Mouse (Mus musculus) MEL (cell line): ENCODE data around the gene Met. TPM values are rescaled to one million over a fixed set of nuclear protein-coding genes. Genes with fewer than 3 reads are reported as not detected.

Experiments used
- DNase-seq: peaks from one replicate; pipeline ENCODE4 v3.0.0; 2011; ENCODE audit warnings: low read depth, low spot score
- H3K27ac ChIP-seq: 2 replicates; pipeline ENCODE4 v1.5.1; 2012; ENCODE audit warnings: low read depth, mild to moderate bottlenecking, control low read depth, low read length, moderate library complexity; ENCODE audit not compliant: control insufficient read depth
- H3K27me3 ChIP-seq, 2 experiments: fragments of 150-350 bp in 1 of 2; sonication (generic) in 1 of 2; 2 replicates each; pipeline ENCODE4 v1.6.1; 2012; ENCODE audit warnings: low read length in 2 of 2, mild to moderate bottlenecking in 2 of 2, improper control_type of control experiment in 1 of 2, moderate library complexity in 1 of 2; ENCODE audit not compliant: insufficient read depth in 2 of 2, control insufficient read depth in 1 of 2
- H3K36me3 ChIP-seq, 2 experiments: 2 replicates each; pipeline ENCODE4 v1.6.1; 2012 to 2014; ENCODE audit warnings: low read length in 2 of 2, improper control_type of control experiment in 1 of 2, inconsistent platforms in 1 of 2, mild to moderate bottlenecking in 1 of 2; ENCODE audit not compliant: insufficient read depth in 2 of 2, control insufficient read depth in 1 of 2
- H3K4me1 ChIP-seq, 2 experiments: fragments of 150-350 bp in 1 of 2; sonication (generic) in 1 of 2; 2 replicates each; pipeline ENCODE4 v1.6.1; 2012; ENCODE audit warnings: low read length in 2 of 2, improper control_type of control experiment in 1 of 2, mild to moderate bottlenecking in 1 of 2; ENCODE audit not compliant: insufficient read depth in 2 of 2, control insufficient read depth in 1 of 2
- H3K4me3 ChIP-seq, 2 experiments: fragments of 150-350 bp in 1 of 2; sonication (generic) in 1 of 2; 2 replicates each; pipeline ENCODE4 v1.5.1; 2012; ENCODE audit warnings: low read depth in 2 of 2, low read length in 2 of 2, mild to moderate bottlenecking in 2 of 2, moderate library complexity in 2 of 2, control low read depth in 1 of 2, improper control_type of control experiment in 1 of 2; ENCODE audit not compliant: control insufficient read depth in 1 of 2, insufficient read depth in 1 of 2
- H3K79me2 ChIP-seq: 2 replicates; pipeline ENCODE4 v1.6.1; 2012; ENCODE audit warnings: mild to moderate bottlenecking, low read length, moderate library complexity; ENCODE audit not compliant: control insufficient read depth, poor library complexity, insufficient read depth
- H3K9ac ChIP-seq: 2 replicates; pipeline ENCODE4 v1.6.1; 2012; ENCODE audit warnings: low read depth, mild to moderate bottlenecking, control low read depth, low read length, moderate library complexity; ENCODE audit not compliant: control insufficient read depth, poor library complexity, severe bottlenecking
- H3K9me3 ChIP-seq: fragments of 150-350 bp; sonication (generic); replicated peaks from 2 replicates; pipeline ENCODE4 v1.6.1; 2012; ENCODE audit warnings: mild to moderate bottlenecking, low read length, improper control_type of control experiment, moderate library complexity; ENCODE audit not compliant: insufficient read depth
- E2F4 ChIP-seq: IDR thresholded peaks from 2 replicates; pipeline ENCODE4 v1.6.1; 2011; ENCODE audit warnings: low read depth, low read length, improper control_type of control experiment, borderline replicate concordance
- ELF1 ChIP-seq: IDR thresholded peaks from 2 replicates; pipeline ENCODE4 v1.6.1; 2014; ENCODE audit warnings: low read depth, mild to moderate bottlenecking, inconsistent platforms, low read length, improper control_type of control experiment, moderate library complexity
- EP300 ChIP-seq, 2 experiments: IDR thresholded peaks; 2 replicates each; pipeline ENCODE4 v1.6.1; 2011; ENCODE audit warnings: improper control_type of control experiment in 2 of 2, low read length in 2 of 2, low read depth in 1 of 2, mild to moderate bottlenecking in 1 of 2
- GATA1 ChIP-seq: IDR thresholded peaks from 2 replicates; pipeline ENCODE4 v1.6.1; 2011; ENCODE audit warnings: low read depth, low read length, improper control_type of control experiment
- JUND ChIP-seq: IDR thresholded peaks from 2 replicates; pipeline ENCODE4 v1.6.1; 2011; ENCODE audit warnings: low read depth, mild to moderate bottlenecking, improper control_type of control experiment, low read length
- KAT2A ChIP-seq: conservative IDR thresholded peaks from 2 replicates; pipeline ENCODE4 v1.6.1; 2012; ENCODE audit warnings: low read depth, low read length, improper control_type of control experiment, inconsistent platforms
- MAFK ChIP-seq: IDR thresholded peaks from 2 replicates; pipeline ENCODE4 v1.6.1; 2011; ENCODE audit warnings: low read depth, mild to moderate bottlenecking, low read length, improper control_type of control experiment, borderline replicate concordance
- MAX ChIP-seq: IDR thresholded peaks from 2 replicates; pipeline ENCODE4 v1.6.1; 2011; ENCODE audit warnings: low read length, improper control_type of control experiment
- MAZ ChIP-seq: IDR thresholded peaks from 2 replicates; pipeline ENCODE4 v1.6.1; 2012; ENCODE audit warnings: low read depth, mild to moderate bottlenecking, inconsistent platforms, low read length, improper control_type of control experiment
- MXI1 ChIP-seq: IDR thresholded peaks from 2 replicates; pipeline ENCODE4 v1.6.1; 2011; ENCODE audit warnings: mild to moderate bottlenecking, low read depth, low read length, improper control_type of control experiment
- NRF1 ChIP-seq: IDR thresholded peaks from 2 replicates; pipeline ENCODE4 v1.6.1; 2014; ENCODE audit warnings: low read depth, mild to moderate bottlenecking, inconsistent platforms, low read length, improper control_type of control experiment, moderate library complexity; ENCODE audit not compliant: poor library complexity, insufficient read depth, severe bottlenecking
- POLR2A ChIP-seq, 2 experiments: IDR thresholded peaks; 2 replicates each; pipeline ENCODE4 v1.6.1; 2011 to 2012; ENCODE audit warnings: low read length in 2 of 2, mild to moderate bottlenecking in 2 of 2, control low read depth in 1 of 2, improper control_type of control experiment in 1 of 2, low read depth in 1 of 2, moderate library complexity in 1 of 2; ENCODE audit not compliant: control insufficient read depth in 1 of 2, insufficient read depth in 1 of 2, poor library complexity in 1 of 2
- SIN3A ChIP-seq: IDR thresholded peaks from 2 replicates; pipeline ENCODE4 v1.6.1; 2012; ENCODE audit warnings: low read length, improper control_type of control experiment, inconsistent platforms
- TBP ChIP-seq: IDR thresholded peaks from 2 replicates; pipeline ENCODE4 v1.8.0; 2011; ENCODE audit warnings: low read depth, low read length, improper control_type of control experiment
- TCF12 ChIP-seq: IDR thresholded peaks from 2 replicates; pipeline ENCODE4 v1.6.1; 2014; ENCODE audit warnings: low read depth, mild to moderate bottlenecking, inconsistent platforms, low read length, improper control_type of control experiment, moderate library complexity
- UBTF ChIP-seq: IDR thresholded peaks from 2 replicates; pipeline ENCODE4 v1.6.1; 2012; ENCODE audit warnings: low read depth, mild to moderate bottlenecking, inconsistent platforms, low read length, improper control_type of control experiment, moderate library complexity, borderline replicate concordance; ENCODE audit not compliant: insufficient read depth
- USF1 ChIP-seq: IDR thresholded peaks from 2 replicates; pipeline ENCODE4 v1.6.1; 2014; ENCODE audit warnings: low read depth, mild to moderate bottlenecking, inconsistent platforms, low read length, improper control_type of control experiment, moderate library complexity
- ZC3H11A ChIP-seq: IDR thresholded peaks from 2 replicates; pipeline ENCODE4 v1.6.1; 2012; ENCODE audit warnings: low read depth, mild to moderate bottlenecking, inconsistent platforms, low read length, improper control_type of control experiment
- ZKSCAN1 ChIP-seq: IDR thresholded peaks from 2 replicates; pipeline ENCODE4 v1.6.1; 2012; ENCODE audit warnings: low read depth, mild to moderate bottlenecking, inconsistent platforms, low read length, improper control_type of control experiment, moderate library complexity
- ZMIZ1 ChIP-seq: IDR thresholded peaks from 2 replicates; pipeline ENCODE4 v1.6.1; 2012; ENCODE audit warnings: low read depth, mild to moderate bottlenecking, inconsistent platforms, low read length, improper control_type of control experiment, moderate library complexity
- ZNF384 ChIP-seq: IDR thresholded peaks from 2 replicates; pipeline ENCODE4 v1.6.1; 2012; ENCODE audit warnings: low read depth, mild to moderate bottlenecking, inconsistent platforms, low read length, improper control_type of control experiment
- polyA plus RNA-seq, 2 experiments: library from polyadenylated mRNA; stranded (reverse) in 1 of 2; unstranded in 1 of 2; fragments of >175 nt in 1 of 2; fragments of >200 nt in 1 of 2; gene quantifications; 2 replicates each; pipeline versions ENCODE4 v1.2.1 to v1.2.4; 2012; ENCODE audit warnings: low replicate concordance in 2 of 2, low read depth in 1 of 2; ENCODE audit not compliant: insufficient read length in 2 of 2, insufficient read depth in 1 of 2, missing spikeins in 1 of 2
- total RNA-seq: library from RNA; depleted of rRNA; stranded (reverse); fragments of 300-350 nt; gene quantifications from 2 replicates; pipeline ENCODE4 v1.2.3, GENCODE M21; 2012

Gene Met
- total and polyA plus RNA-seq, 3 experiments: not detected

GRCm38 (mm10) chr6:17508604-17509372, 45.2 kb downstream of the Met start:
- Histone ChIP-seq H3K9me3 (no peaks in the 10 kb centered on the region), H3K9ac (no peak overlapping the region), H3K27me3 (peaks cover 0 to 2% of the 10 kb centered on the region in 2 experiments; a peak in 2 of 4 replicates), H3K27ac (no peak overlapping the region), H3K79me2 (no peaks in the 10 kb centered on the region), H3K36me3 (no peaks in the 10 kb centered on the region), H3K4me1 (no peaks in the 10 kb centered on the region), H3K4me3 (no peak overlapping the region)
- no peak for TF ChIP-seq SIN3A
- no peak for TF ChIP-seq ZNF384
- TF ChIP-seq TCF12: no peak
- no peak for TF ChIP-seq MXI1
- no peak for TF ChIP-seq USF1
- TF ChIP-seq ZMIZ1: no peak
- no peak for TF ChIP-seq GATA1
- TF ChIP-seq ZC3H11A: no peak
- TF ChIP-seq MAFK: no peak
- DNase-seq: no peak

GRCm38 (mm10) chr6:17513381-17513780, 49.8 kb downstream of the Met start:
- no peaks in the 10 kb centered on the region for H3K4me1 ChIP-seq
- no peaks in the 10 kb centered on the region; a peak in 1 of 4 replicates for H3K27me3 ChIP-seq
- no peaks in the 10 kb centered on the region for H3K36me3 ChIP-seq
- no peaks in the 10 kb centered on the region for H3K9me3 ChIP-seq
- no peak overlapping the region for H3K4me3 ChIP-seq
- TF ChIP-seq MAZ: no peak
- TF ChIP-seq KAT2A: no peak
- no peak for TF ChIP-seq NRF1
- no peak for TF ChIP-seq TBP
- no peak for TF ChIP-seq ZKSCAN1
- no peak for TF ChIP-seq POLR2A (IDR thresholded peaks at IDR 0.05; ENCODE audit: control insufficient read depth in 1 of 2, insufficient read depth in 1 of 2, low read depth in 1 of 2, low read length in 2 of 2, poor library complexity in 1 of 2)
- no peak for TF ChIP-seq ELF1
- no peak for TF ChIP-seq JUND
- TF ChIP-seq EP300 (IDR thresholded peaks at IDR 0.05; ENCODE audit: low read depth in 1 of 2, low read length in 2 of 2): no peak
- TF ChIP-seq E2F4: no peak
- no peak for TF ChIP-seq MAX
- no peak for TF ChIP-seq UBTF
- no peak for TF ChIP-seq MAFK
- no peaks in the 10 kb centered on the region for H3K79me2 ChIP-seq
- no peak overlapping the region for H3K9ac ChIP-seq
- no peak for DNase-seq
- no peak overlapping the region for H3K27ac ChIP-seq
